Mouse (Mus musculus) neural tube, embryonic 10.5 days (tissue): ENCODE measurements around the gene Apbb1ip.
"Not testable (repeated sequence)": the region's sequence is repeated elsewhere in the genome, so short reads cannot be mapped to it uniquely, and the experiment has no call there.

ENCODE experiments used
- DNase-seq: peaks from one replicate; pipeline ENCODE4 v3.0.0-alpha.2; 2017; ENCODE audit warnings: low spot score; ENCODE audit errors: extremely low spot score

Apbb1ip gene

DNA sequence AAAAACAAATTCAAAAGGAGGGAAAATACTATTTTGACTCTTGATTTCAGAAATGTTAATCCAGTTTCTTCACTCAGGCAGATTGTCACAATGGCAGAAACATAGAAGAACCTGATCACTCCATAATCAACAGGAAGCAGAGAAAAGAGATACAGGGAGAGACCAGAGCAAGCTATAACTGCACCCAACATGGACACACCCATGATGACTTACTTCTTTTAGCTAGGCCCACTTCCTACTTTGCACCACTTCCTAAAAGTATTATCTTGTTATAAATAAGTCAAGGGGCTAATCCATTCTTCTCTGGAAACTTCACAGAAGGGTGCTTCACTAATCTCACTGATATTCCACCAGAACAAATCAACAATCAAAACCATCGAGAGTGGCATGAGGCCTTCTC lies 42.3 kb downstream of the Apbb1ip start:
- no peak for DNase-seq

DNA sequence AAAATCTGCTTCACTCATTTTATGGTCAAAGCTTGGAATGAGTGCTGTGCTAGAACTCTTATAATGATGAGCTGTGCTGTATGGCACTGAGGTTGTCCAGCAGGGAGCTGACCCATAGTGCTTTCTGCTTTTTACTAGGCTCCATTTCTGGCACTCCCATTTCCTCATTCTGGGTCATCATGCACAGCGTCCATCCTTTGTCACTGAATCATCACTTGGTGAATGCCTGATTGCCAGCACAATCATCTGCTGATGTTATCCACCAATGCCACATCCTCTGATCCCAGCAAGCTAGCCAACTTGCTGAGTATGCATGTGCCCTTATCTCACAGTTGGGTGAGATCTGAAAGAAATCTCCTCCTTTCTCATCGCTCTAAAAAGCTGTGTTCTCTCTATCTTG lies 48.4 kb downstream of the Apbb1ip start:
- DNase-seq: no peak

GRCm38 (mm10) chr2:22845514-22845913 lies 71.6 kb downstream of the Apbb1ip start:
- no peak for DNase-seq

GRCm38 (mm10) chr2:22851900-22852299 lies 78.0 kb downstream of the Apbb1ip start:
- no peak for DNase-seq

DNA sequence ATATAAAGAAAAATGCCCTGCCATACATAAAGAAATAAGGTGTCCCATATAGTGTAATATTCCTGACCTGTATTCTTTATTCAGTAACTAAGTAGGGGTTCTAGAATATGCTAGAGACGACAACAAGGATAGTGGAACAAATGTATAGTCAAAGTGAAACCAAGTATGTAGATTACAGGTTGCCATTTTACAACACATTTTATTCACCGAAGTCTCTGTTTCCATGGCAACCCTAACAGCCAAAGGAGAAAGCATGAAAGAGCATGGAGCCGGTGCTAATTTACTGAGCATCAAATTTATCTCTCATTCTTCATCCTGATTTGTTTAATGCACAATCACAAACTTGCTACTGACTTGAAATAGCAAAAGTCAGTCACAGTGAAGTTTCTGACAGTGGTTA lies 83.6 kb downstream of the Apbb1ip start:
- DNase-seq: no peak

GRCm38 (mm10) chr2:22862194-22862593 lies 88.3 kb downstream of the Apbb1ip start:
- no peak for DNase-seq

- DNase-seq: peak; percentile 58
Measured at GRCm38 (mm10) chr2:22864394-22865037, 90.6 kb downstream of the Apbb1ip start.

GRCm38 (mm10) chr2:22865818-22866217 lies 91.9 kb downstream of the Apbb1ip start:
- no peak for DNase-seq

GRCm38 (mm10) chr2:22866894-22867424 lies 93.1 kb downstream of the Apbb1ip start:
- no peak for DNase-seq

DNA sequence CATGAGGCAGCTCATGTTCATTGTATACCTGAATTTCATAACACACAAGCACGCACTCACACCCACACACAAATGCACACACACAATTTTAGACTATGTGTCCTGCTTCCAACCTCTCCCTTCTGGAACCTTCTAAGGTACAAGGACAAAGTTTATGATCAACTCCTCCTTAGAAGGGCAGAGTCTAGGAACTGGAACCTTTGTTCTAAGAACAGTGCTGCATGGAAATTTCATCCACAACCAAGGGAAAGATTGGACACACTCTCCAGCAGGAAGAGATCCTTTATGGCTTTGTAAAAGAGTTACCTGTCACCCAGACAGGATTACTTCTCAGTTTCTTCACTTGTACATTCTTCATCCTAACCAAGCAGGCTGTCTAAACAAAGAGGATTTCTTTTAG lies 99.3 kb downstream of the Apbb1ip start:
- DNase-seq: no peak

DNA sequence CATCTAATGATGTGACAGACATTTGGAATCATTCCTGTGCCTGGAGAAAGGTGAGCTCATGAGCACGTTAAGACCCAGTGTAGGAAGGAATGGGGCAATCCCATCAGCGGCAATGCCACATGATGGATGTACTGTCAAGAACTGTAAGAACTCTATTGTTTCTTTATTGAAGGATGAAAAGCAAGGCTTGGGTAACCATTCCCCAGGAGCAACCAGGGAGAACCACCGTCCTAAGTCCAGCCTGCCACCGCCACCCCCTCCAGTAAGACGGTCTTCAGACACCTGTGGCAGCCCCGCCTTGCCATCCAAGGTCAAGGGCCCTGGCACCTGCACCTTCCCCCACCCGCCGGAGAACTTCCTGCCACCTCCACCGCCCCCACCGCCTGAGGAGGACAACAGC lies 100.7 kb downstream of the Apbb1ip start:
- no peak for DNase-seq

DNA sequence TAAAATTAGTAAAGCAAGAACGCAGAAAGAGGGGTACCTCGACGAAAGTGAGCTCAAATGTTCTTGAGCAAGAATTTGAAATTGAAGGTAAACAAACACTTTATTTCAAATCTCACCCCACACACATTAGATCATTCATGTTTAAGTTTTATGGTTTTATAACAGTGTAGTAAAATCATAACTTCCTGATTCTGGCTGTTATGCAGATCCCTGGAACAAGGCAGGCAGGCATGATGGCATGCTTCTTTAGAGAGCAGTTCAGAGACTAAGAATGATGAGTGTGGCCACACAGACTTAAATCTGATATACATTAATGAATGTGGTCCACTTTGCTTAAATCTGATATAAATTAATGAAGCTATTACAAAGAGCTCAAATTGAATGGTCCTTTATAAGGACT lies 102.7 kb downstream of the Apbb1ip start:
- no peak for DNase-seq

- no peak for DNase-seq
Measured at GRCm38 (mm10) chr2:22878781-22879180, 104.9 kb downstream of the Apbb1ip start.

GRCm38 (mm10) chr2:22880726-22881125 lies 106.8 kb downstream of the Apbb1ip start:
- not testable (repeated sequence) for DNase-seq

DNA sequence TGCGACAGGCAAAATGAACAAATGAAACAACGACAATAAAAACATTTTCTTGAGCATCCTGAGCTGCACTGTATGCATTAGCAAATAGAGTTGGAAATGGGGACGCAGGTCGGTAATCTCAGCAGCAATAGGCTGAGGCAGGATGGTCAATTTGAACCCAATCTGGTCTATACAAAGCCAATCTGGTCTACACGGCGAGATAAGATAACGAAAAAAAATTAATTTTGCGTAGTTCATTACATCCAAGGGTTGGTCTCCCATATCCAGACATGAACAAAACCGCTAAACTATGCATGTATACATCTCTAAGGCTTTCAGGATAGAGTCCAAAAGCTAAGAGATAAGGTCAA lies 121.0 kb downstream of the Apbb1ip start:
- DNase-seq: peak; percentile 23

DNA sequence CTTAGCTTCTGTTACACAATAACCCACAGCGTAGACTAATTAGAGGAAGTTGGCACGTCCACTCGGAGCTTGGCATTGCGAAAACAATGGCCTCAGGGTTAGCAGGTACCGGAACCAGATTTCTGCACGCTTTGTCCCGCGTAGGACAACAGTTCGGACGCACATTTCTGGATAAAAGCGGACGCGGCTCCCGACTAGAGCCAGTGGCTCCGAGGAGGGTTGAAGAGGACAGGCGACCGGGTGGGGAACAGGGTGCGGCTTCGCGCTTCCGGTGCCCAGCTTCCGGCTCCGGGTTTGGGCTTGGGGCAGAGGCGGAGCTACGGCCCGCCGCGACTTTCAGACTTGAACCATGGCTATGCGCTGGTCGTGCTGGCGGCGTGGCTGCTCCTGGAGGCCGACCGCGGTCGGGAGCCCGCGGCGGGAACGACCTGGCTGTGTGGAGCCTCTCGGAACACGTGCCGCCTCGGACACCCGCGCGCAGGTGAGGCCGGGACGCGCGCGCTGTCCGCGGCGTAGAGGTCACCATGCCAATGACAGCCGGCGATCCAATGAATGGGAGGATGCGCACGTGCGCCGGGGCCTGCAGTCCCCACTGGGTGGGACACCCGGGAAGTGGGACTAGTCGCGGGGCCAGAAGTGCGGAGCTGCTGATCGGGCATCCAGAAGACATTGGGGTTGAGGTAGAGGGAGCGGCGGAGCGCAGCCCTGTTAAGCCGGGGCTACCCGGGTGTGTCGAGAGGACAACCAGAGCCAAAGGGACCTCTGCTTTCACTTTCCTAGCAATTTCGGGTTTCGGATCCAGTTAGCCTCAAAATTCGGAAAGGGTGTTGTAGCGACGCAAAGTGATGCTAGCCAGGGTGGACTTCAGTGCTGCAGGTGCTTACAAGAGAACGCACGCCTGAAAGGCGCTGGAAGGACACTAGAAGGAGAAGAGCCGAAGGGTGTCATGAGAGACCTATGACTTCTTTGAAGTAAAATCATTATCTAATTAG lies 121.7 kb downstream of the Apbb1ip start, which contains the start of gene Pdss1:
Gene Pdss1 (plus strand): TSS at position 241 of the 992 bp plus-strand sequence.
- DNase-seq: peak; percentile 91

GRCm38 (mm10) chr2:22903947-22904346 lies 130.1 kb downstream of the Apbb1ip start:
- DNase-seq: no peak

DNA sequence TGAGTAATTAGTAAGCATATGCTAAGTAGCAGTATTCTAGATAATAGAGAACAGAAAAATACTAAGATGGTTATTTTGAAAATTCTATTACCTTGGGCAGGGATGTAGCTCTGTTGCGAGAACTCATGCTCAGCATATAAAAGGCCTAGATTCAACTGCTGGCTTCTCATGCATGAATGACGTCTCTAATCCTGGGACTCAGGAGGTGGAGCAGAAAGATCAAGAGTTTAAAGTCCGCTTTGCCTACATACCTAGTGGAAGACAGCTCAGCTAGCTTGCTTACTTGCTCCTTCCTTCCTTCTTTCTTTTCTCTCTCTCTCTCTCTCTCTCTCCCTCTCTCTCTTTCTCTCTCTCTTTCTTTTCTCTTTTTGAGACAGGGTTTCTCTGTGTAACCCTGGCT lies 140.5 kb downstream of the Apbb1ip start:
- no peak for DNase-seq

- DNase-seq: no peak
Measured at GRCm38 (mm10) chr2:22918651-22919050, 144.8 kb downstream of the Apbb1ip start.
